10 mouse cellular contexts compared by ENCODE assay signal in genomic region chr19:36896791-36897569, GRCm38 (mm10). TPM values are rescaled to one million over a fixed set of nuclear protein-coding genes. Genes with fewer than 3 reads are reported as not detected.
DNase-seq lines count a peak whose midpoint lies in the region; ATAC-seq and TF ChIP-seq lines count a peak whose summit lies in the region.
"Had no signal": no experiment of that assay in that cellular context is flagged by ENCODE, and none has a peak within 500 bp of the region (broad histone marks: within the 10 kb centered on the region; RNA-seq: fewer than 3 reads in every experiment).

No protein-coding gene starts in this region.

- H3K4me1 ChIP-seq in embryonic facial prominence, embryonic 14.5 days (ENCODE audit: control insufficient read depth, insufficient read depth, low read length) = no peaks in the 10 kb centered on the region
- H3K4me1 ChIP-seq in hindbrain, embryonic 14.5 days (replicated peaks; ENCODE audit: control insufficient read depth, insufficient read depth, low read length) = peaks cover 14% of the 10 kb centered on the region
- H3K4me1 ChIP-seq: heart, embryonic 15.5 days had no signal

- no peak overlapping the region for H3ac ChIP-seq in myocyte (ENCODE audit: control insufficient read depth, insufficient read length)

- peak; percentile 67 for ATAC-seq in embryonic facial prominence, embryonic 14.5 days (ENCODE audit: low read depth)
- peak; percentile 84 for ATAC-seq in hindbrain, embryonic 14.5 days (ENCODE audit: low FRiP score)

- no peak for TF ChIP-seq CTCF in brain, embryonic 14.5 days (IDR thresholded peaks at IDR 0.05; ENCODE audit: borderline replicate concordance, extremely low read depth, insufficient read depth, insufficient read length)

- no peak overlapping the region for H3K4me3 ChIP-seq in embryonic facial prominence, embryonic 14.5 days (ENCODE audit: low read depth, low read length)
- H3K4me3 ChIP-seq in hindbrain, embryonic 14.5 days (replicated peaks; ENCODE audit: low read length) = no peak overlapping the region
- H3K4me3 ChIP-seq in myocyte = no peak overlapping the region
- H3K4me3 ChIP-seq: gastrocnemius, adult 2 months; heart, embryonic 15.5 days had no signal

- peaks cover 29% of the 10 kb centered on the region for H3K36me3 ChIP-seq in embryonic facial prominence, embryonic 14.5 days (ENCODE audit: control insufficient read depth, insufficient read depth, low read length)
- H3K36me3 ChIP-seq in hindbrain, embryonic 14.5 days (replicated peaks; ENCODE audit: control insufficient read depth, insufficient read depth) = peaks cover 28% of the 10 kb centered on the region
- peaks cover 16% of the 10 kb centered on the region for H3K36me3 ChIP-seq in myocyte (ENCODE audit: control insufficient read depth, insufficient read depth)

- no peak overlapping the region for H3K4me2 ChIP-seq in embryonic facial prominence, embryonic 14.5 days (ENCODE audit: low read depth, low read length)
- H3K4me2 ChIP-seq in hindbrain, embryonic 14.5 days (replicated peaks) = no peak overlapping the region
- no peak overlapping the region for H3K4me2 ChIP-seq in myocyte (ENCODE audit: low read depth)
- H3K4me2 ChIP-seq: heart, embryonic 15.5 days had no signal

- no peaks in the 10 kb centered on the region for H3K79me2 ChIP-seq in myocyte (ENCODE audit: control insufficient read depth, insufficient read depth)

- peak; percentile 93 for DNase-seq in brain, embryonic 14.5 days (ENCODE audit: low read depth)
- DNase-seq in embryonic facial prominence, embryonic 14.5 days (ENCODE audit: low spot score) = peak; percentile 57
- DNase-seq in hindbrain, embryonic 14.5 days (ENCODE audit: low spot score) = peak; percentile 49
- no peak for DNase-seq in cerebellum, adult 9-10 months
- DNase-seq in spleen, postnatal 10 days (ENCODE audit: low spot score in 2 of 2) = no peak
- no peak for DNase-seq in right cerebral cortex, postnatal 10 days (ENCODE audit: low spot score in 2 of 2)
- DNase-seq: gastrocnemius, adult 2 months; kidney, adult 11 months had no signal

- H3K27ac ChIP-seq in embryonic facial prominence, embryonic 14.5 days (replicated peaks; ENCODE audit: low read depth, low read length) = no peak overlapping the region; the same call in 1 of the 2 replicates
- H3K27ac ChIP-seq in hindbrain, embryonic 14.5 days = peak overlapping the region; percentile 70
- H3K27ac ChIP-seq: gastrocnemius, adult 2 months; heart, embryonic 15.5 days had no signal

- no peaks in the 10 kb centered on the region for H3K9me3 ChIP-seq in embryonic facial prominence, embryonic 14.5 days (ENCODE audit: control insufficient read depth, low read length)
- H3K9me3 ChIP-seq in hindbrain, embryonic 14.5 days (ENCODE audit: control insufficient read depth, low read length) = no peaks in the 10 kb centered on the region
- H3K9me3 ChIP-seq: heart, embryonic 15.5 days had no signal

- H3K9ac ChIP-seq in embryonic facial prominence, embryonic 14.5 days (ENCODE audit: low read depth, low read length) = no peak overlapping the region
- 0 out of 2 replicates have a peak overlapping the region, but pooled peaks have one; percentile 28 for H3K9ac ChIP-seq in hindbrain, embryonic 14.5 days
- H3K9ac ChIP-seq: heart, embryonic 15.5 days had no signal

- WGBS in embryonic facial prominence, embryonic 14.5 days = 23% methylated on average over 10 of the region's 10 CpGs
- WGBS in hindbrain, embryonic 14.5 days = 6% methylated on average over 10 of the region's 10 CpGs

- H3K27me3 ChIP-seq in embryonic facial prominence, embryonic 14.5 days (replicated peaks; ENCODE audit: control insufficient read depth, insufficient read depth, low read length) = no peaks in the 10 kb centered on the region
- no peaks in the 10 kb centered on the region for H3K27me3 ChIP-seq in hindbrain, embryonic 14.5 days (ENCODE audit: control insufficient read depth, insufficient read depth, low read length)
- no peaks in the 10 kb centered on the region for H3K27me3 ChIP-seq in myocyte (ENCODE audit: control insufficient read depth, insufficient read depth, insufficient read length)
- H3K27me3 ChIP-seq: heart, embryonic 15.5 days had no signal

- no peak for TF ChIP-seq POLR2A in brain, embryonic 14.5 days (IDR thresholded peaks at IDR 0.05; ENCODE audit: borderline replicate concordance, extremely low read depth, insufficient read depth, insufficient read length, poor library complexity, severe bottlenecking)
- TF ChIP-seq POLR2A in myocyte (IDR thresholded peaks at IDR 0.05; ENCODE audit: insufficient read length, low read depth) = no peak

TF ChIP-seq in myocyte, 11 proteins besides CTCF, POLR2A, EP300 and RAD21:
- TF ChIP-seq USF1 (IDR thresholded peaks at IDR 0.05; ENCODE audit: low read depth) (no peak), POLR2AphosphoS2 (IDR thresholded peaks at IDR 0.05; ENCODE audit: insufficient read length, low read depth) (peak; percentile 37)

RNA-seq across cellular contexts. Expression of gene Fgfbp3, which starts 22.4 kb away (rescaled TPM):
- polyA plus RNA-seq in brain, embryonic 14.5 days (2012; rRNA removed) = 55.0 and 65.0 TPM in 2 replicates
- polyA plus RNA-seq in embryonic facial prominence, embryonic 14.5 days (2014; fragmentation: Nextera tagmentation; extraction: Ambion mirVana) = 3.3 and 4.1 TPM in 2 replicates
- 62.4 and 72.7 TPM in 2 replicates for polyA plus RNA-seq in hindbrain, embryonic 14.5 days (2014; fragmentation: Nextera tagmentation; extraction: Ambion mirVana)
- polyA plus RNA-seq in myocyte (2012; fragmentation: generic; extraction: Trizol) = 1.1 TPM

RNA-seq across cellular contexts. Expression of gene Btaf1, which starts 28.9 kb away (rescaled TPM):
- 12.4 and 15.6 TPM in 2 replicates for polyA plus RNA-seq in brain, embryonic 14.5 days (2012; rRNA removed)
- 12.2 and 12.5 TPM in 2 replicates for polyA plus RNA-seq in embryonic facial prominence, embryonic 14.5 days (2014; fragmentation: Nextera tagmentation; extraction: Ambion mirVana)
- 13.5 and 14.4 TPM in 2 replicates for polyA plus RNA-seq in hindbrain, embryonic 14.5 days (2014; fragmentation: Nextera tagmentation; extraction: Ambion mirVana)
- 4.8 TPM for polyA plus RNA-seq in myocyte (2012; fragmentation: generic; extraction: Trizol)

Comparison
In these comparisons a context has a peak if more than half of its experiments do, and no peak if none do; other contexts are left out.
1. DNase-seq: peak in brain, embryonic 14.5 days (single experiment), embryonic facial prominence, embryonic 14.5 days (single experiment) and hindbrain, embryonic 14.5 days (single experiment); none in cerebellum, adult 9-10 months (single experiment), spleen, postnatal 10 days (0 of 2) and right cerebral cortex, postnatal 10 days (0 of 2).
2. RNA of gene Fgfbp3, which starts 22.4 kb away (polyA plus RNA-seq): 62.4 to 72.7 TPM in hindbrain, embryonic 14.5 days and 55.0 to 65.0 TPM in brain, embryonic 14.5 days; 3.3 to 4.1 TPM in embryonic facial prominence, embryonic 14.5 days and 1.1 TPM in myocyte (single experiment); every median in the first group is over 10 times any median in the second.